Mouse (Mus musculus): ENCODE results near the gene Adamts7.

- TF ChIP-seq CTCF (IDR thresholded peaks at IDR 0.05; ENCODE audit: low read depth) (no peak), EP300 (IDR thresholded peaks at IDR 0.05; ENCODE audit: low read depth) (no peak)
Observed at GRCm38 (mm10) chr9:90136678-90136965, 26.2 kb upstream of the Adamts7 start.
